Mouse (Mus musculus) ovary, postnatal 14 days (tissue): ENCODE measurements around the gene Nptx1.

ENCODE experiments used
- DNase-seq: peaks from one replicate; pipeline ENCODE4 v3.0.0; 2022; ENCODE audit warnings: low spot score

Nptx1 gene

GRCm38 (mm10) chr11:119547183-119547921 is at the start of gene Nptx1:
TSS of gene Nptx1 (minus strand) at chr11:119547753.
- DNase-seq: no peak

GRCm38 (mm10) chr11:119593966-119594365 is 46.4 kb upstream of the Nptx1 start:
- no peak for DNase-seq

- no peak for DNase-seq
These were observed 41.7 kb upstream of the Nptx1 start for GRCm38 (mm10) chr11:119589242-119589641.

DNA sequence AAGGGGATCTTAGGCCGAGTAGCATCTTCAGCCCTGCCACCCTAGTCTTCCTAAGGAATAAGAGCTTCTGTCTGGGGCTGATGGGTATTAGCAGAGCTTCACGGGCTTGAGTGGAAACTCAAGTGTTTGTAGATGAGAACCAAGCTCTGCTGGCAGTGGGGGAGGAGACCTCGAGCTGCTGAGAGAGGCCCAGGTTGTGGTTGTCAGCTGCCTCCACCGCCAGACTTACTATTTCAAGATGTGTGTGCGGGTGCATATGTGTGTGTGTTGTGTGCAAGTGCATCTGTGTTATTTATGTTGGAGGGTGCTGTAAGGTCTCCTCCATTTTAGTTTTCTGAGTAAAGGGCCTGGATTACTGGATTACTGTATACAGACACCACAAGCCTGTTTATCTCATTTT is 39.6 kb upstream of the Nptx1 start:
- no peak for DNase-seq

GRCm38 (mm10) chr11:119586511-119586910 is 39.0 kb upstream of the Nptx1 start:
- no peak for DNase-seq

DNA sequence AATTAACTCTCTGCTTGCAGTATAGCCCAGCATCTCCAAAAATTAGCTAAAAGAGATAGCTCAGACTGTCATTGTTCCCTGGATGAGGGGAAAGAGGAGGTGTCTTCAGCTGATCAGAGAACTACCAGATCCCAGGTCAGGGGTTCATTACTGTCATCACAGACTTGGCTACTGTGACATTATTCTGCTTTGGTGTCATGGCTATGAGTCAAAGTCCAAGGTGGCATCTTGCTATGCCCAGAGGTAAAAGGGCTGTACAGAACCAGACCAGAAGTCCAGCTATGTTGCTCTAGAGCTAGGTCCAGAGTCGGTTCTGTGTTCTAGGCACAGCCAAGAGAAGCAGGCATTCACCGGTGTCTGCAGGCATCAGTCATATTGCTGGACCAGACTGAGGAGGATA is 30.2 kb upstream of the Nptx1 start:
- DNase-seq: no peak

DNA sequence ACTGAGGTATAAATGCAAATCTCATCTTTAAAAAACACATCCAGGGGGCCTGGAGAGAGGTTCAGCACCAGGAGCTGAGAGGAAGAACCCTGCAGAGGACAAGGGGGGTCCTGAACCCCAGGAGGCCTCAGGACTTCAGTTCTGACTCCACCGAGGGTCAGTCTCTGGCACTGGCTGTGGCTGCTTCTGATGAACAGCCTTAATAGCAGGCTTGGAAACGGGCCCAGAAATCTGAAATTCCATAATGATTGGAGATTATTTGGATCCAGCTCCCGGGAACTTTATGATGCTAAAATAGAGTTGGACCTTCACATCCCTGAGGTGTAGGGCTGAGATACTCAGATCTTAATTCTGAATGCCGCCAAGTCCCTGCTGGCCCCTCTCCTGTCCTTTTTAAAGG is 29.3 kb upstream of the Nptx1 start:
- no peak for DNase-seq

GRCm38 (mm10) chr11:119572316-119573010 is 24.9 kb upstream of the Nptx1 start:
- DNase-seq: no peak

GRCm38 (mm10) chr11:119566188-119566587 is 18.6 kb upstream of the Nptx1 start:
- no peak for DNase-seq

DNA sequence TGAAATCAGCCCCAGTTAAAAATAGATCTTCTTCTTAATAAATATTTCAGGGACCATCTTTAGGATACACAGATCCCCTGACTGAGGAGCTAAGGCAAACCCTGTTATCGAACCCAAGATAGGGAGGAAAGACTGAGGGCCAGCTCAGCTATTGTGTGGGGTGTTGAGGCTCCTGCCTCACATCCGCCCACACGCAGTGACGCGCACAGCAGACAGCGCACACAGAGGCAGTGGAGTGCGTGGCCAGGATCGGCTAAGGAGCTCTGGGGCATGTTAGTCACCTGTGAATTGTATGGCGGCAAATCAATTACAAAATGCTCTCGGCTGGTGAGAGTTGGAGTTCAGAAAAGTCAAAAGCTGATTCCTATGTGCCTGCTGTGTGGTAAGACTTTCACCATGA is 18.1 kb upstream of the Nptx1 start:
- no peak for DNase-seq

GRCm38 (mm10) chr11:119565021-119565420 is 17.5 kb upstream of the Nptx1 start:
- DNase-seq: no peak

- DNase-seq: no peak
These were observed 16.8 kb upstream of the Nptx1 start for GRCm38 (mm10) chr11:119564383-119564782.

DNA sequence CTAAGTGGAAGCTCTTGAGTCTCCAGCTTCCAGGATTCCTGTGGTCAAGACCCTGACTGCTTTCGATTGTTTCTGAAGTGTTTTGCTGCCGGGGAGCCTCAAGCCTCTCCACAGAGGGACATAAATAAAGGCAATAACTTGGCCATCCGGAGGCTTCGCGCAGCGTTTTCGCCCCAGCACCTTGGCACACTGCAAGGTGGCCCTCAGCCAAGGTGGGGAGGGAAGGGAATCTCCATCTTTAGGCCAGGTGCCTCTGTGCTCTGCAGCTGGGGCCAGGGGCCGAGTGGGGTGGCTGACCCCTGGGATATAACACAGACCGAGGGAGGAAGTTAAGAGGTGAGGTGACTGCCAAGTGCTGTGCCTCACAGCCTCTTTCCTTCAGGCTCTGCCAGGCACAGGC is 15.6 kb upstream of the Nptx1 start:
- no peak for DNase-seq

- DNase-seq: no peak
These were observed 14.7 kb upstream of the Nptx1 start for GRCm38 (mm10) chr11:119562286-119562685.

- no peak for DNase-seq
These were observed 11.5 kb upstream of the Nptx1 start for GRCm38 (mm10) chr11:119558870-119559610.

DNA sequence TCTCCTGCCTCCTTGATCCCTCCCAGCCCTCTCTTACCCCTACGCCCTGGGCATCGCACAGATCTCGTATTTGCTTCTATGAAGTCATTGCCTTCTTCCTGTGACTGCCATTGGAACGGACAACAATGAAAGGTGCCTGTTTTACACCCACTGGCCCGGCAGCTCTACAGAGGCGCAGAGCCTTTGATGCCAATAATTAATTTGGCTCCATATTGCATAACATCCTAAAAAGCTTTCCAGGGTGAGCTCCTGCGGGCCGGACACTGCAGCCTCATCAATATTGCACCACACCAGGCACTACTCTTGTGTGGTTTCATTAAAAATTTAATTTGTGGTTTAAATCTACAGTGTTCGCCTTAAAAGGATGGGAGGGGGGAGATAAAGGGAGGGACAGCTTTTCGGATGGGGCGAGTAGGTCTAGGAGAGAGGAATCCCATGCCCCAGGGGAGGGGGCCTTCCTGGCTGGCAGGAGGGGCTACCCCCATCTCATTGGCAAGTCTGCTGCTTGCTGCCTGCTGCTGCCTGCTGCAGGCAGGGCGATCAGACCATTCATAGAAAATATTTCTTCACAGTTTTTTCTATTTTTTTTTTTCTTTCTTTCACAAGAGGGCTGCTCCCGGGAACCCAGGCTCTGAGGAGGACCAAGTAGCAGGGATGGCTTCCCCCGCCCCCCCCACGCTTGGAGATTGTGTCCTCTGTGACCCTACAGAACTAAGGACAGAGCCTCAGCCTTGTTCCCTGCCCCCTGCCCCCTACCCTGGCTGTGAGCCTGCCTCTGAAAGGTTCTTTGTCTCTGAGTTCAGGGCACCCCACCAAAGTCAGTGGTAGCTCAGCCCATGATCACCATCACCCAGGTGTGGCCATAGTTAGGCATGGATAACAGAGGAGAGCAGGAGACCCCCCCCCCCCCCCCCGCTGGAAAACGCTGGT is 10.7 kb upstream of the Nptx1 start:
- no peak for DNase-seq

DNA sequence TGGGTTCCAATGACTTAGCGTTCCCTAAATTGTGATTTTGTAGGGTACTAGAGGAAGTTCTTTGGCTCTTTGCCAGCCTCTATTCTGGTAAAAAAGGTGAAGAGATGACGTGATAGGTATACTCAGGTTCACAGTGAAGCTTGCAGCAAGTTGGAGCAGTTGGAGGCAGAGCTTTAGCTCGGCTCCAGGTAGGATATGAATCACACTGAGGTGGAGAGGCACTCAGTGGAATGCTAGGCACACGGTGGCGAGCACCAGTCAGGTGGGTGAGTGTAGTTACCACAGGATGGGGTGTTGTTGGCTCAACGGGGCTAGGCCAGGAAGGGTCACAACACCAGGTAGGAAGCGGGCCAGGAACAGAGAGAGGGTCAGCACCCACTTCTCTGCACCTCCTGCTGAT is 7.6 kb upstream of the Nptx1 start:
- DNase-seq: no peak

DNA sequence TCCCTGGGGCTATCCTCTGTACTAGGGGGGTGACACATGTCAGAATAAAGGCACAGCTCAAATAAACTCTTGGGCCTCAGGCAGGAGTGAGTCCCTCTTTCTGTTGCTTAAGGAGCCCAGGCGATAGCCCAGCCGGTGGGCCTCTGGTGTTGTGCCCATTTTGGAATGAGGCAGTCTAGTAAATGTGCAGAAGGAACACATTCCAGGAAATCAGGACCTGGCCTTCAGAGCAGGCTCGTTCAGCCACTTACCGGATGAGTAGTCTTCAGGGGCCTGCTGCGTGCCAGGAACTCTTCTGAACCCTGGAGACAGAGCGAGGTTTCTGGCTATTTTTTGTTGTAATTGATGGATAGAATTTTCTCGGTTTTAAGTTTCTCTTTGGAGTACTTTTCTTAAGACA is 7.2 kb upstream of the Nptx1 start:
- DNase-seq: no peak

DNA sequence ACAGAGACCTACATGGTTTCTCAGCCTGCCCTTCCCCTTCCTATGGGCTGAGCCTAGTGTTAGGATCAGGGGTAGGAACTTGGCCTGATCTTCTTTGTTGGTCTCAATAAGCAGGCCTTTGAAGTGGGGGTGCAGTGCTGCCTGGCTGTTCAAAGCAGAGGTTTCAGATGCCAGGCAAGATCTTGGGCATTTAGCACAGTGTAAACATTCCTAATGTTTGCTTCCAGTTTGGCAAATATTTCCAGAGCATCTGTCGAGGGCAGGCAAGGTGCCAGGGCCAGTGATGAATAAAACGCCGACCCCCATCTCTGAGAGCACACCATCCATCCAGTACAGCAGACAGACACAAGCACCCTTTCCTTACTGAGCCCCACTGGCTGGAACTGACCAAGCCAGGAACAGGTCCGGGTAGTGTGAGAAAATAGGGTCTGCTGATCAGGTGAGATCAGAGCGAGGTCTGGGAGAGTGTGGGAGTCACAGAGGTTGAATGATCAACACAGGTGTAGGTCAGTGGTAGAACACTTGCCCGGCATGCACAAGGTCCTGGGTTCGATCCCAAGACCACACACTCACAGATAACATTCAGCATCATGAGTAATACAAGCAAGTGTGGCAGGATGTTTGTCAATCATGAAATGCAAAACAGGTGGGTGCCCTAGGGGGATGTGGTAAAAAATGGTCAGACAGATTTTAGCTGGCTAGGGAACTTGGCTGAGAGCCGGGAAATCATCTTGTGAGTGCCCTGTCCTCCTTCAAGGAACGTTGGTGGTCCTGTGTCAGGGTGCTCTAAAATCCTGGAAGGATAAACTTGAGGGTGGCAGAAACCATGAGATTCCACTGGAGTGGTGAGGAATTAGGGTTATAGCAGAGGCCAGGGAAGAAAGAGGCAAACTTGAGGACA is 5.6 kb upstream of the Nptx1 start:
- DNase-seq: no peak

DNA sequence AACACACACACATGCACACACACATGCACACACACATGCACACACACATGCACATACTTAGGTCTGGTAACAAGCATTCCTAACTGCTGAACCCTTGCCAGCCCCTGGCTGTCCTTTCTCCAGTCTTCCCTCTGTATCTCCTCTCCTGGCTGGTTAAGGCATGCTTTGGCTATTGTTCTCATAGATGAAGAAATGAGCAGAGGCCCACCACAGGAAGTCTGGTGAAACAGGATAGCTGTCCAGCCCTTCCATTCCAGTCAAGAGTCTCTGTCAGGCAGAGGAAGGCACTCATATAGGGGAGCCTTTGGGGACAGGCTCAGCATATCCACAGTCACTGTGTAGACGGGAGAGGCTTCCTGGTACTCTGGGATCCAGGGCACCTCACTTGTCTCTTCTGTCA is 4.7 kb upstream of the Nptx1 start:
- DNase-seq: no peak

DNA sequence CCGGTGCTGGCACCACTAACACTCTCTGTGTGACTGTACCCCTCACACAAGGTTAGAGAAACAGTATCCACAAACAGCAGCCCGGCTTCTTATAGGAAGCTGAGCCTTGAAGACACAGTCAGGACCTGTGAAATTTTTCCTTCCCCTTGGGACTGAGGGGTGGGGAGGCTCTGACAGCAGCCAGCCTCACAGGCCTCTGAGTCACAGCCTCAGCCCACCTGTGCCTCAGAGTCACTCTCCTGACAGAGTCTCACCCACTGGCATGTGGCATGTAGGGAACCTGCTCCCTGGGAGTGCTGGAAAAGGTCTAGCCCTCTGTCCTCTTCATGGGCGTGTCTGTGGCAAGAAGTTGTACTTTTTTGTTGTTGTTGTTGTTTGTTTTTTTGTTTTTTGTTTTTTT is 3.9 kb upstream of the Nptx1 start:
- DNase-seq: no peak
